Comparison of ENCODE assay signal across 19 mouse cellular contexts in the genomic region with DNA sequence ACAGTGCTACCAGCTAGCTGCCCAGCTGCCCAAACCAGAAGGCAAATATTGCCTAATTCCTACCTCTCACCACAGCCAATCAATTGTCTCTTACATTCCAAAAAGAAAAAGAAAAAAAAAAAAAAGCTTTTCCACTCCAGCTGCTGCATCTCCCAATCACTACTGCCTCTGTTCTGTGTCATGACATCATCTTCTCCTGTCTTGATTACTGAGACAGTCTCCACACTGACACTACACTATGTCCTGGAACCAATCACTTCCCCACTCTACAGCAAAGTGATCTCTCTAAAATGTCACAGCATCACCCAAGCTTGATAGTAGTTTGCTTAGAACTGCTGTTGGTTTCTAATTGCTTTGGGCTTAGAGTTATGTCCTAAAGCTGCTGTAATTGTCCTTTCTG.
A peak's percentile ranks its signal among the peaks of the same experiment; 100 is the strongest.
DNase-seq lines count a peak whose midpoint lies in the region; ATAC-seq lines count a peak whose summit lies in the region.
"Had no signal": no experiment of that assay in that cellular context is flagged by ENCODE, and none has a peak within 500 bp of the region (broad histone marks: within the 10 kb centered on the region; RNA-seq: fewer than 3 reads in every experiment).

No protein-coding gene starts in this region.

- H3K27me3 ChIP-seq in lung, embryonic 16.5 days (ENCODE audit: control insufficient read depth, insufficient read depth, low read depth, low read length), result no peaks in the 10 kb centered on the region
- H3K27me3 ChIP-seq: heart, embryonic 13.5 days; hindbrain, embryonic 13.5 days had no signal

- peak; percentile 72 for ATAC-seq in lung, embryonic 16.5 days (ENCODE audit: low read depth)
- ATAC-seq: forebrain, embryonic 13.5 days; forebrain, postnatal 0 days; hindbrain, postnatal 0 days had no signal

- no peaks in the 10 kb centered on the region for H3K36me3 ChIP-seq in lung, embryonic 16.5 days (ENCODE audit: control insufficient read depth, insufficient read depth, low read length)
- H3K36me3 ChIP-seq: embryonic facial prominence, embryonic 13.5 days; heart, embryonic 13.5 days; hindbrain, embryonic 13.5 days had no signal

- DNase-seq in layer of hippocampus, adult 9-11 months, result peak; percentile 10
- no peak for DNase-seq in layer of hippocampus, adult 18-20 months (ENCODE audit: low spot score in 2 of 2)
- no peak for DNase-seq in lung, postnatal 10 days
- peak; percentile 9 for DNase-seq in Muller cell, postnatal 12 days (ENCODE audit: inconsistent ontology term)
- no peak for DNase-seq in left cerebral cortex, adult 18-20 months (ENCODE audit: low spot score in 2 of 2)
- DNase-seq: adrenal gland, postnatal 10 days; cerebellum, adult 11-12 months; cerebellum, adult 9-10 months; cerebellum, postnatal 25 days; forebrain, postnatal 0 days; gastrocnemius, postnatal 36 days; heart, adult 11 months; heart, postnatal 10 days had no signal

- H3K9ac ChIP-seq in lung, embryonic 16.5 days (ENCODE audit: low read length), result no peak overlapping the region
- H3K9ac ChIP-seq: embryonic facial prominence, embryonic 13.5 days; forebrain, embryonic 13.5 days; forebrain, postnatal 0 days; heart, embryonic 13.5 days; hindbrain, embryonic 13.5 days had no signal

- H3K4me1 ChIP-seq in lung, embryonic 16.5 days (replicated peaks; ENCODE audit: control insufficient read depth, insufficient read depth, low read length), result no peaks in the 10 kb centered on the region
- H3K4me1 ChIP-seq: embryonic facial prominence, embryonic 13.5 days; forebrain, embryonic 13.5 days; heart, embryonic 13.5 days; hindbrain, embryonic 13.5 days had no signal

- no peaks in the 10 kb centered on the region for H3K9me3 ChIP-seq in lung, embryonic 16.5 days (ENCODE audit: control insufficient read depth, low read length)
- H3K9me3 ChIP-seq: embryonic facial prominence, embryonic 13.5 days; forebrain, embryonic 13.5 days; heart, embryonic 13.5 days; hindbrain, embryonic 13.5 days had no signal

- no peak overlapping the region for H3K4me3 ChIP-seq in lung, embryonic 16.5 days (ENCODE audit: low read length)
- H3K4me3 ChIP-seq: embryonic facial prominence, embryonic 13.5 days; forebrain, embryonic 13.5 days; heart, embryonic 13.5 days; hindbrain, embryonic 13.5 days had no signal

- no peak overlapping the region for H3K27ac ChIP-seq in lung, embryonic 16.5 days (ENCODE audit: low read length)
- H3K27ac ChIP-seq: embryonic facial prominence, embryonic 13.5 days; forebrain, embryonic 13.5 days; heart, embryonic 13.5 days; hindbrain, embryonic 13.5 days; hindbrain, postnatal 0 days had no signal

- no peak overlapping the region for H3K4me2 ChIP-seq in lung, embryonic 16.5 days (ENCODE audit: low read depth, low read length)
- H3K4me2 ChIP-seq: embryonic facial prominence, embryonic 13.5 days; forebrain, embryonic 13.5 days; heart, embryonic 13.5 days; hindbrain, embryonic 13.5 days had no signal

Comparison
In these comparisons a context has a peak if more than half of its experiments do, and no peak if none do; other contexts are left out.
1. DNase-seq: peak in layer of hippocampus, adult 9-11 months (single experiment) and Muller cell, postnatal 12 days (single experiment); none in layer of hippocampus, adult 18-20 months (0 of 2), lung, postnatal 10 days (single experiment) and left cerebral cortex, adult 18-20 months (0 of 2).